Mouse (Mus musculus) CH12.LX (cell line): Measurements from ENCODE around the gene Zic5.

Source experiments
- CTCF ChIP-seq, 2 experiments: IDR thresholded peaks in 1 of 2; conservative IDR thresholded peaks in 1 of 2; 2 replicates each; pipeline ENCODE4 v1.5.1; 2011 to 2012; ENCODE audit warnings: low read depth in 2 of 2, low read length in 2 of 2, improper control_type of control experiment in 1 of 2, inconsistent platforms in 1 of 2, mild to moderate bottlenecking in 1 of 2, moderate library complexity in 1 of 2
- E2F4 ChIP-seq: IDR thresholded peaks from 2 replicates; pipeline ENCODE4 v1.6.1; 2011; ENCODE audit warnings: low read depth, low read length, improper control_type of control experiment; ENCODE audit not compliant: insufficient replicate concordance
- EP300 ChIP-seq: IDR thresholded peaks from 2 replicates; pipeline ENCODE4 v1.6.1; 2011; ENCODE audit warnings: low read length, improper control_type of control experiment
- JUN ChIP-seq: IDR thresholded peaks from 2 replicates; pipeline ENCODE4 v1.6.1; 2011; ENCODE audit warnings: low read depth, mild to moderate bottlenecking, low read length, improper control_type of control experiment, moderate library complexity; ENCODE audit not compliant: insufficient read depth
- JUND ChIP-seq: conservative IDR thresholded peaks from 2 replicates; pipeline ENCODE4 v1.6.1; 2011; ENCODE audit warnings: low read depth, low read length, improper control_type of control experiment
- MAFK ChIP-seq: IDR thresholded peaks from 2 replicates; pipeline ENCODE4 v1.6.1; 2011; ENCODE audit warnings: low read length, improper control_type of control experiment; ENCODE audit not compliant: insufficient replicate concordance
- PAX5 ChIP-seq: IDR thresholded peaks from 2 replicates; pipeline ENCODE4 v1.6.1; 2012; ENCODE audit warnings: low read length, inconsistent platforms, mixed read lengths
- POLR2A ChIP-seq: IDR thresholded peaks from 2 replicates; pipeline ENCODE4 v1.6.1; 2011; ENCODE audit warnings: low read depth, mild to moderate bottlenecking, improper control_type of control experiment, low read length
- TBP ChIP-seq: conservative IDR thresholded peaks from 2 replicates; pipeline ENCODE4 v1.6.1; 2011; ENCODE audit warnings: low read depth, low read length, improper control_type of control experiment
- ZMIZ1 ChIP-seq: IDR thresholded peaks from 2 replicates; pipeline ENCODE4 v1.6.1; 2012; ENCODE audit warnings: low read depth, mild to moderate bottlenecking, inconsistent platforms, low read length, improper control_type of control experiment

- TF ChIP-seq CTCF (conservative IDR thresholded peaks at IDR 0.05 in 1 of 2, IDR thresholded peaks at IDR 0.05 in 1 of 2; ENCODE audit: low read depth in 2 of 2, low read length in 2 of 2): no peak
- no peak for TF ChIP-seq MAFK
- TF ChIP-seq JUN: no peak
- no peak for TF ChIP-seq POLR2A
- no peak for TF ChIP-seq E2F4
- no peak for TF ChIP-seq EP300
- TF ChIP-seq JUND: no peak
- TF ChIP-seq ZMIZ1: no peak
- no peak for TF ChIP-seq PAX5
- no peak for TF ChIP-seq TBP
Measured at GRCm38 (mm10) chr14:122481181-122481580, 15.7 kb upstream of the Zic5 start.
